Mouse (Mus musculus) T-cell, adult 2 months (primary cell): ENCODE results near the gene Auts2.

Experiments used
- DNase-seq: peaks from one replicate; pipeline ENCODE4 v3.0.0; 2022; ENCODE audit warnings: low spot score

Auts2 gene

DNA sequence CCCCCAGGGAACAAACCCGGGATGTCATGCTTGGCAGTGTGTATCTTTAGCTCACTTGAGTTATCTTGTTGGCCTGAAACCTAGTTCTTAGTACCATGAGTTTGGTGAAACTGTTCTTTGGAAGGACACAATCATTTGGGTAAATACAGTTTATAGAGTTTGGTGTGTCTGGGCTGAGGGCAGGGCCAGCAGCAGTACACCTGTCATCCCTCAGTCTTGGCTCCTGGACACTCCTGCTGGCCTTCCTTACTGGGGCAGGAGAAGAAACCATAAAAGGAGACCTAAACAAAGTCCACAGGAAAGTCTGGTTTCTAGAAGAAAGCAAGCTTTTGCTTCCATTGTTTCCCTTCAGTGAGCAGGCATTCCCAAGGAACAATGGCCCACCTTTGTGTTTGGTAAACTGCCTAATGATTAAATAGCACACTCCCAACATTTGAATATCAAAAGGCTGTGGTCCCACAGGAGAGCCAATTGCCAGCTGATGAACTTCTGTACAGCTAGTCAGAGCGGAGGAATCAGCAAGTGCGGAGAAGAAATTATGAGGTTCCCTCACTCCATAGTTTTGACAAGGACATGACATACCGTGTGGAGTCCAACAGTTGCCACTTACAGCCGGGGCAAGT is 979.4 kb downstream of the Auts2 start:
- DNase-seq: no peak

GRCm38 (mm10) chr5:131560773-131561560 is 982.2 kb downstream of the Auts2 start:
- no peak for DNase-seq

DNA sequence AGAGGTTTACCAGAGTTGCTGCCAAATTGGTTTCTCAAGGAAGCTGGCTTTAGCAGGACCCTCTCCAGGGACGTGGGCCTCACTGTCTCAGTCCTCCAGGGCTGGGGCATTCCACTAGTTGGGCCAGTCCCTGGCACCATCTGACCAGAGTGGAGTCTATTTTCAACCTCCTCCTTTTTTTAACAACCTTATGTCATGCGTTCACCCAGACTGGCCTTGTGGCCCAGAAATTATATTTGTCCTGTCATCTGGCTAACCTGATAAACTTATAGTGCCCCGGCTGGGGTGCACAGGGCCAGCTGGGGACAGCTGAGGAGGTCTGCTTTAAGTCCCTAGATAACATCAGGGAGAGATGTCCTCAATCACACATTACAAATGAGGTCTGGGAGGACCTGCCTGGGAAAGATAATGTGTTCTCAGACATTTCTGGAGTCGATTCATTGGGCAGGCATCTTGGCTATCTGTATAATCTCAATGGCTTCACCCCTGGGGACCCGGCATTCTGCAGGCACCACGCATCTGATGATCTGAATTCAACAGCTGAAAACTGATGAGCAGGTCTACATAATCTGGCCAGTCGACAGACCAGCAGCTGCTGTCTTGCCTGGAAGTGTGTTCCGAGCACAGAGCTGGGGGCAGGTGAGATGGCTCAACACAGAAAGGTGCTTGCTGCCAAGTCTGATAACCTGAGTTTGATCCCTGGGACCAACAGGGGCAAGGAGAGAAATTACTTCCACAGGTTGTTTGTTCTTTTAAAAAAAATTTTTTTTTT is 984.6 kb downstream of the Auts2 start:
- DNase-seq: no peak

DNA sequence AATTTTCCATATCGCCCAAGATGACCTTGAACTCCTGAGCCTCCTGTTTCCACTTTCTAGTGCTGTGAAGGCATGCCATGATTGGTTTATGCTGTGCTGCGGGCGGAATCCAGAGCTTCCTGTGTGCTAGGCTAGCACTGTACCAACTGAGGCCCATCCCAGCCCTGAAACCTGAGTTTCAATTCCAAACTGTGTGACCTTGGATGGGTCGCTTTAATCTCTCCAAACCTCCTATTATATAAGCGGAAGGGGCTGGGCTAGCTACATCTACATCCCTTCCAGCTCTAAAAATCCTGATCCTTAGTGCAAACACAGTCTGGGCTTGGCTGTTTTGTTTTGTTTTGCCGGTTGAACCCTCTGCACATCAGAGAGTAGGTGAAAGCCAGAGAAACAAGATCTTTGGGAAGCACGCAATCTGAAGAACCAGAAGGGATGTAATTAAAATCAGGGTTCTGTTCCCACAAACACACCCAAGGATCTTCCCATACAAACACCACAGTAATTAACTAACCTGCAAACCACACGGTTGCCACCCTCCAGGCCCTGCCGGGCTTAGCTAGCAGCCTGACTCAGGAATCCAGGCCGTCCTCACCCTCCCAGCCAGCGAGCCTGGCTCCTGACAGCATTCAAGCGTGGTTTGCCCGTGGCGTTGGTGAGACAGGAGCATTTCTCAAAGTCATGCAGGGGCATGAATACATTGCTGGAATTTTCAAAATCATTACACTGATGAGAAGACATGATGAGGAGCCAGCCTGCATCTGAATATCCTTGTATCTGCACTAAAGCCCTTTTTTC is 985.4 kb downstream of the Auts2 start:
- DNase-seq: no peak

DNA sequence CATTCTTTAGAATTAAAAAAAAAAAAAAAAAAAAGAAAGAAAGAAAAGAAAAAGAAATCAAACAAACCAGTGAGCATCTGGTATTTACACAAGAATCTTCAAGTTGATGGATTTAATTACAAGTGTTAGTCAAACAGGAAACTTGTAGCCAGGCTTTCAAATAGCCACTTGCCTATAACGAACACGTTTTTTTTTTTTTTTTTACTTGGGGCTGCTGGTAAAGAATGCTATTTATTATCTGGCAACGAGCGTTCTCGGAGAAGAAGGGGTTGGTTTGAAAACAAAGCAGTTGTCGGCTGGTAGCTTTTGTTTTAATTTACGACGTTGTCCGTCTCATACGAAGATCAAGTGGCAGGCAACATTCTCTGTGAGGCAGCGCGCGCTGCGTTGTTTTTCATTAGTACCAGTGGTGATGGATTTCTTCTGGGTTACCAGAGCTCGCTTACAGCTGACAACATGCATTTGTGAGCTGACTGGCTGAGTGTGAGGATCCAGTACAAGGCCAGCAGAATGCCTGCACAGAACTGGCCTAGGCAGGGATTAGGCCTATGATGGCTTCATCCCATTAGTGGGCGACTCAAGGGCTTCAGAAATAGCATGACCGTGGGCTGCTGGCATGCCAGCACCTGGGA is 994.1 kb downstream of the Auts2 start:
- DNase-seq: no peak

- DNase-seq: no peak
Observed at GRCm38 (mm10) chr5:131547926-131548325, 995.2 kb downstream of the Auts2 start.

DNA sequence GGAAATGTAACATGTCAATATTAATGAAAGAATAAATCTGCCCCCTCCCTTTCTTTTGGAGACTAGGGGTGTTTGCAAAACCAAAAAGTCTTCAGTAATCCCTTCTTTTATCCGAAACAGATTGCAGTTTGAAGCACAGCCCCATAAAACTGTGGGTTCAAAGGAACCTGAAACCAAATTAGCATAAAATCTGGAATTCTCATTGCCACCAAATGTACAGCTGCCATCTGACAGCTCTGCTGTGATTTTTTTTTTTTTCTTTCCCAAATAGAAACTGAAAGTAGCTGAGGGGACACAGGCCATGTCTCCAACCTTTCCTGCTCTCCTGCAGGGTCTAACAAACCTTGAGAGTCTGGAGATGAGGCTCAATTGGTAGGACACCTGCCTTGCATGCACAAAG is 996.7 kb downstream of the Auts2 start:
- no peak for DNase-seq

DNA sequence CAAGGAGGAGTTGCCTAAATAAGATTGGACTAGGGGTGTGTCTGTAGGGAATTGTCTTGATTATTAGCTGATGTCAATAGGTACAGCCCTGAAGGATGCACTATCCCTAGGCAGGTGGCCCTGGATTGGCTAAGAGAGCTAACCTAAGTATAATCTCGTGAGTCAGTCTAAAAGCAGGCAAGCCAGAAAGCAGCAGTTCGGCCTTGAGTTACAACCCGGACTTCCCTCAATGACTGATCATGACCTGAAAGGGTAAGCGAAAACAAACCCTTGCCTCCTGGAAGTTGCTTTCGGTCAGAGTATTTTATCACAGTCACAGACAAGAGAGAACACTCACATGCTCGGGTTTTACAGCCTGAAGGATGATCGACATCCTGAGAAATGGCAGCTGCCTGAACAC is 998.8 kb downstream of the Auts2 start:
- no peak for DNase-seq

DNA sequence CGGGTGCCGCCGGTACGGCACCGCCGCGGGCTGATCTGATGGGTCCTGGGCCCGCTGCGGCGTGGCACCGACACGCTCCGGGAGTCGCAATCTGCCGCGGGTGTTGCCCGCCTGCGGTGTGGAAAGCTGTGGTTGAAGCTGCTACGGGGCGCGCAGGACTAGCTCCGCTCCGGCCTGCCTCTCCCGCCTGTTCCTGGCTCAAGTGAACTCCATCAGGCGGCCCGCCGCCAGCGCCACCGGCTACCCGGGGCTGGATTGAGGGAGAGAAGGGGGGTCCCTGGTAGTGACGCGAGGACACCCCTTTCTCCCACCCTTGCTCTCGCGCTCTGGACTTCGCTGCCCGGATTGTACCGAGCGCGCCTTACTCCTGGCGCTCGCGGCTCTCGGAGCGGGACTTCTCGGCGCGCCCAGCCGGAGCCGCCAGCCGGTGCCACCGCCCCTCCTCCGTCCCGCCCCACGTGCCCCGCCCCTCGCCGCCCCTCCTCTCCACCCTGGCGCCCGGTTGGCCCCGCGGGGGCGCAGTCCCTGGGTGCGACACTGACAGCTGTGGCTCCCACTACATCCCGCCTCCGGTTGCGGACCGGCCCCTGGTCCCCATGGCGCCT is 1004.7 kb downstream of the Auts2 start:
- no peak for DNase-seq

- no peak for DNase-seq
Observed at GRCm38 (mm10) chr5:131537831-131538310, 1005.3 kb downstream of the Auts2 start.

- DNase-seq: no peak
Observed at GRCm38 (mm10) chr5:131537155-131537830, 1005.9 kb downstream of the Auts2 start.

GRCm38 (mm10) chr5:131535752-131536151 is 1007.4 kb downstream of the Auts2 start:
- DNase-seq: no peak

- no peak for DNase-seq
Observed at GRCm38 (mm10) chr5:131533815-131534214, 1009.3 kb downstream of the Auts2 start.

DNA sequence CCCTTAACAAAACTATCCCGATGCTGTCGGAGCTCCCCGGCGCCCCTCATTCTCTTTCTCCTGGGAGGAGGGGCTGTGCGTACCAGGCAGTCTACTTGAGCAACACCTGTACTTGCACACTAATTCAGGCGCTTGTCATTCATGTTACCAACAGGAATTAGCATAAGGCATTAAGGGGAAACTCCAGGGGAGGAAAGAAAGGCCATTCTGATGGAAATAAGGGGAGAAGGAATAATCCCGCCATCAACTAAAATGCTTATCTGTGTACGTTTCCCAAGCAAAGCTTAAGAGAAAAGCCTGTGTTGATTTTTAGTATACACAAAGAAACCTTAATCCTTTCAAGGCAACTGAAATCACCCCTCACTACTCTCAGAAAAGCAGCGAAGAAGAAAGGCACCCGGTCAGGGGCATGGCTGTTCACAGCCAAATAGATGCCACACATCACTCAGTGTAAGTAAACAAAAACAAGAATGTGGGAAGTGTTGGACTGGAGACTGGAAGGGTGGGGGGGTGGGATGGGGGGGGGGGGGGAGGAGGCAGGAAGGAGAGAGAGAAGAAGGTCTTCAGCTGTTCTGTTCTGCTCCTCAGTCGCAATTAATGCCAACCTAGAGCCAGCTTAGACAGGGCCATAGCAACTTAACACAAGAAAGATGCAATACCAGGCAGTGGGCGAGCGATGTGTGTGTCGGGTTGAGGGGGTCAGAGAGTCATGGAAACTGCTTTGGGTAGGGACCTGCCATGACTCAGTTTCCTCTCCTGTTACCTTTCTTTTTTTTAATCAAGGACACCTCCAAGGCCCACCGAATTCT is 1011.2 kb downstream of the Auts2 start:
- no peak for DNase-seq

DNA sequence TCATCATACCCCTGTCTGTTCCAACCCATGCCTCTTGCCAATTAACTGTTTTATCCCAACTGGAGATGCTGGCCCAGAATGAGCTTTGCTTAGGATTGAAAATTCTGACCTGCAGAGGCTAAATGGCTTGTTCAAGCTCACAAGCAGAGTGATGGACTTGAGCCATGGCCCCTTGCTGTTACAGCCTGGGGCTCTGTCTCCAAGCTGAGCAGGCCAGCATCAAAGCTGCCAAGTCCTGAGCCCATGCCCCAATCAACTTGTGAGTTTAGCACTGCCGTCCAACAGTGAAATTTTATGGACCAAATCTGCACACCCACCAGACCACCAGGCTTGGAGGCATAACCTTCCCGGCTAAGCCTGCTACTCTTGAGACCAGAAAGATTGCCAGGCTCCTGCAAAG is 1012.3 kb downstream of the Auts2 start:
- DNase-seq: no peak

DNA sequence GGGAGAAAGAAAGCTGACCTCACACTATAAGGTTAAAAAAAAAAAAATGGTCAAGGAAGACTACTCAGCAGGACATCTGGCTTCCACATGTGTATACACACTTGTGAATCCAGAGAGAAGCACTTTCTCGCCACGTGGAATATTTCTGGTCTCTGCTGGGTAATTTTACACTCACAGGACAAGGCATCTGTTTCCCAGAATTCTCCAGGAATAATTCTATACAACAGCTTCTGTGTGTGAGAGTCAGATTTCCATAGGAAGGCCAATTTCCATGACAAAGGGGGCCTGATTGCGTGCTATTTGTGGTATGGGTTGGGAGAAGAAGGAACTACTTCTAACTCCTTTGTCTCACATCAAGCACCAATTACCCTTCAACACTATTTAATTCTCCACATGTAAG is 1016.5 kb downstream of the Auts2 start:
- DNase-seq: no peak

DNA sequence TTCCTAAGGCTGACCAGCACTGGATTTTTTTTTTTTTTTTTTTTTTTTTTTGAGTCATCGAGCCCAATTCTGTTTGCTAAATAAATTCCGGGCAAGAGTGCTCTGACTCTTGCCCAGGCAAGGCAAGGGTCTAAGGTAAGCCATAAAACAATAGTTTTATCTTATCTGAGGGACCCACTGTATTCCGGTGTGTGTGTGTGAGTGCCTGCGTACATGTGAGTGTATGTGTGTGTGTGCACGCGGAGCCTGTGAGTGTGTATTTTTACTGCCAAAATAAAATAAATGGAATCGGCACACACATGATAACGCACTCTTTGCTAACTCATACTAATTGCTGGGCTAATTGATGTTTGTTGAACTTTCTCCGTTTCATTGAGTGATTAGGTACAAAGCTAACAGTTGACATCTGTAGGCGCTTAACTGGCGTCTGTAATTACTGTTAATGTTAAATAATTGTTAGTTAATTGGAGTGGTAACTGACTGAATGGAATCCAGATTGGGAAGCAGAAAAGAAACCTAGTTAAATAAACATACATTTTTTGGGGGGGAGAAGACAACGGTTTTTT is 1018.2 kb downstream of the Auts2 start:
- DNase-seq: no peak

DNA sequence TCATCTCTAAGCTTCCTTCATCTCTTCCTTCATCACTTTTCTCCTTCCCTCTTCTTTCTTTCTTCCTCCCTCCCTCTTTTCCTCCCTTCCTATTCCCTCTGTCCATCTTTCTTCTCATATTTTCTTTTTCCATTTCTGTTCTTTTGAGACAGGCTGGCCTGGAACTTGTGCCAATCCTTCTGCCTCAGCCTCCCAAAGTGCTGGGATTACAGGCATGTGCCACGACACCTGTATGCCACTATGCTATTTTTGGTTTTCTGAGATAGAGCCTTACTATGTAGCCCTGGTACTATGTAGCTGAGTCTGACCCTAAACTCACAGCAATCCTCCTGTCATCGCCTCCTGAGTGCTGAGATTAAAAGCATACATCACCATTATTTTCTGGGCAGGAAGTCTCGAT is 1023.6 kb downstream of the Auts2 start:
- DNase-seq: no peak

GRCm38 (mm10) chr5:131517677-131518076 is 1025.5 kb downstream of the Auts2 start:
- DNase-seq: no peak
